Mouse (Mus musculus): ENCODE measurements at regions not wholly inside any gene's neighbourhood (a gene's known extent, or its start where the extent isn't known, plus 50 kb on each side); places are given as distances from the start of the nearest gene placed in this dataset.

GRCm38 (mm10) chr8:29913576-29913975 lies 2466.1 kb downstream of the Poteg start:
- no peak for DNase-seq (ENCODE audit: low spot score in 2 of 2)

- no peak for DNase-seq (ENCODE audit: low spot score in 2 of 2)
Observed at GRCm38 (mm10) chr8:29920486-29920885, 2473.0 kb downstream of the Poteg start.

GRCm38 (mm10) chr8:29928257-29928656 lies 2480.8 kb downstream of the Poteg start:
- DNase-seq (ENCODE audit: low spot score in 2 of 2), result no peak

GRCm38 (mm10) chr8:29961322-29961721 lies 2513.9 kb downstream of the Poteg start:
- no peak for DNase-seq (ENCODE audit: low spot score in 2 of 2)

GRCm38 (mm10) chr8:29976651-29977350 lies 2529.3 kb downstream of the Poteg start:
- no peak for DNase-seq (ENCODE audit: low spot score in 2 of 2)

- peak in 1 of 2 experiments; percentile 16 for DNase-seq (ENCODE audit: low spot score in 2 of 2)
Observed at GRCm38 (mm10) chr8:29978585-29979505, 2531.4 kb downstream of the Poteg start.

GRCm38 (mm10) chr8:29992549-29992948 lies 2545.1 kb downstream of the Poteg start:
- no peak for DNase-seq (ENCODE audit: low spot score in 2 of 2)

GRCm38 (mm10) chr8:29999413-29999812 lies 2551.9 kb downstream of the Poteg start:
- no peak for DNase-seq (ENCODE audit: low spot score in 2 of 2)
